Mouse (Mus musculus): ENCODE results near the gene Plekha6.

The Plekha6 gene

DNA sequence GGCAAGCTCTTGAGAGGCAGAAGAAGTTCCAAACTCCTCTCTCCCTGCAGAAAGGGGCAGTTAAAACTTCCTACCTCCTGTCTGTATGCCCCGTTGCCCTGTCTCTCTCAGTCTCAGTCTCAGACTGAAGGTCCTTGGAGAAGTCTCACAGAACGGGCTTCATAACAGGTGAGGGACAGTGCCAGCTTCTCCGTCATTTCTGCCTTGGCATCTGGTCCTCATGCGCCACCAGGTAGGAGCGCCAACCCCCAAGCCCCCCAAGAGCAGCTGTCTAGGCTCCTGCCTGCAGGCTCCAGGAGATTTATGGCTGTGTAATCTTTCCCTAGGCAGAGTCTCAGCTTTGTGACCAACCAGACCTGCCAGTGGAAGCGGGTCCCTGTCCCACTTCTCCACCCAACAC lies 86.8 kb downstream of the Plekha6 start:
- DNase-seq = no peak

DNA sequence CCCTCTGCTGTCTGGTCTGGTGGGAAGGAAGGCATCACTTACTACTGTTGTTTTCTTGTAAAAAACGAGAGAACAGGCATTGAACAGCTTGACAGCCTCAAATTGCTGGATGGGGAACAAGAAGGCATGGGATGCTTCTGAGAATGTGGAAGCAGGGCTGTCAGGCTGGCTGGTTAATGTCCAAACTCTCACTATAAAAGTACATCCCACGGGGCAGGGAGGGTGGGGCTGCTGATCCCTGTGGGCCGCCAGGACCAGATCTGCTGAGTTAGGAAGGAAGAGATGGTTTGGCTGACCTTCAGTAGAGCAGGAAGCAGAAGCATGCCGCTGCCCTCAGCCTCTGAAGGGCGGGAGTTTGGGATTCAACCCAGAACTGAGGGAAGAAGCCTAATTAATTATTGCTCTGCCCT lies 87.6 kb downstream of the Plekha6 start:
- no peak for DNase-seq

- no peak for DNase-seq
Measured at GRCm38 (mm10) chr1:133252251-133252650, 88.2 kb downstream of the Plekha6 start.

DNA sequence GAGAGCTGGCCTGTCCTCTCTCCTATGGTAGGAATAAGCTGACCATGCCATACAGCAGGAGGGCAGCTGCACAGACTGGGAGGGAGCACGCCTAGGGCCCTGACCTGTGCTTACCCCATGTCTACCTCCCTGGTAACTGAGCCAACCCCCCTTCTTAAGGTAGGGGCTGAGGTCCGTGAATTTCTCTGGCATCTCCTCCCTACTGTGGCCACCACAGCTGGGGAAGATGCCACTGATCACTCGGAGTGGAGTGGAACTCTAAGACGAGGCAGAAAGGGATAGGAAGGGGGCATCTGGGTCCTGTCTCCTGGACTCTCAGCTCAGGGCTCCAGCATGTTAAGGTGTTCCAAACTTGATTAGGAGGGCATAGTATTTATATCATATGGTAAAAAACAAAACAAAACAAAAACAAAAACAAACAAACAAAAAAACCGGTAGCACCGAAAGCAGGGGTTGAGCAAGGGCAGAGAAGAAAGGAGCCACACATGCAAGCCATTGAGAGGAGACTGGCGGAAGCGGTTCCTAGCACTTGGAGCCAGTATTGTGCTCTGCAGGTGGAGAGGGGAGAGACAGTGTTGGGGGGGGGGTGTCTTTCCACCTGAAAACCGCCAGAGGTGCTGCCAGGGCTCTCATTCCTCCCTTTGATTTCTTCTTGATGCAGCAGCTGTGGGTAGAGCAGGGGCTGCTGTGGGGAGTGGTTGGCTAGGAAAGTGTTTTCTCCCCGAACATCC lies 89.0 kb downstream of the Plekha6 start:
- DNase-seq = peak; percentile 72

- DNase-seq = no peak
Measured at GRCm38 (mm10) chr1:133253532-133253866, 89.5 kb downstream of the Plekha6 start.

- no peak for DNase-seq
Measured at GRCm38 (mm10) chr1:133254226-133254625, 90.2 kb downstream of the Plekha6 start.

DNA sequence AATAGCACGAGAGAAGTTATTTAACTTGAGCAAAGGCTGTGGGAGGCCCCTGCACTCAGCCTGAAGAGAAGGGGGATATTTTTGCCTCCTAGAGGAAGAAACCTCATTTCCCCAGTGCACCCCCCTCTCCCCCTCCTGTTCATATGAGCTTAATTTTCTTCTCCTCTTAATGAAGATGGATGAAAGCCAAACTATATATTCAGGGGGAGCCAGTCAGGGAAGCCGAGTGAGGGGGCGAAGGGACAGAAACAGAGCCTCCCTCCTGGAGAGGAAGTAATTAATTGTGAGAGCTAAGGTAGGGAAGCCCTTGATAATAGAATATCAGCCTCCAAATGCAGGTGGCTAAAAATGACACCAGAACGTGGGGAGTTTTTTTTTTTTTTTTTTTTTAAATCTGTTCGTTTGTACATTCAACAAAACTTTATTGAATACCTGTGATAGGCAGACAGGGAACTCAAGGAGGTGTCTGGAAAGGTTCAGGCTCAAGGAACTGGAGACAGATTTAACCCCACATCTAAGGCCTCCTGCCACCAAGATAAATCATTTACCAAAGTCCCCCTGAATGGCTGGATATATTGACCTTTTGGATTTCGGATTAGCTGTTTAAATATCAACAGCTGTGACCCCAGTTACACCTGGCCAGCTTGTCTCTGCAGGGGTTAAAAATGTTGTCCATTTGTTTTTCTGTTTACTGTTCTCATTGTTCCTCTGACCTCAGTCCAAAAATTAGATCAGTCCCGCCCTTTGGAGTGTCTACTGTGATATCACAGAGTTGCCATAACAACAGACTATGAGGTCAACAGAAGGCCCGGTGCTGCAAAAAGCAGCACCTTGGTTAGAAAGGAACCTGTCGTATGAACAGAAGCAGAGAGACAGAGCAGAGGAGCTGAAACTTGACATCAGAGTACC lies 91.1 kb downstream of the Plekha6 start:
- no peak for DNase-seq

GRCm38 (mm10) chr1:133255776-133256175 lies 91.8 kb downstream of the Plekha6 start:
- DNase-seq = no peak

GRCm38 (mm10) chr1:133256347-133256746 lies 92.3 kb downstream of the Plekha6 start:
- no peak for DNase-seq

GRCm38 (mm10) chr1:133258694-133259093 lies 94.7 kb downstream of the Plekha6 start:
- no peak for DNase-seq

GRCm38 (mm10) chr1:133262628-133263027 lies 98.6 kb downstream of the Plekha6 start:
- no peak for DNase-seq

DNA sequence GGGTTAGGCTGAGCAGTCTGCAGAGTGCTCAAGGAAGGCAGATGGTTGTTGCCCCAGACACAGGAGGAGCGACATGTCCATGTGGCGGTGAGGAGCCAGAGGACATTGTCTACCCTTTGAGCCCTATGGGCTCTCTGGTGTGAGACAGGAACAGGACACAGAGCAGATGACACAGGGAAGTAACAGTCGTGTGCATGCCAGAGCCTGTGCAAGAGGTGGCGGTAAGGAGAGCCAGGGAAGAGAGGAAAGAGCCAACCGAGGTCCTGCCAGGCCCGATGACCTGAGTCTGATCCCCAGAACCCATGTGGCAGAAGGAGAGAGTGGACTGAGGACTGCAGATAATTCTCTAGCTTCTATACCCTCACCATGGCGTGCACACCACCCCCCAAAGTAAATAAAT lies 99.1 kb downstream of the Plekha6 start:
- no peak for DNase-seq

DNA sequence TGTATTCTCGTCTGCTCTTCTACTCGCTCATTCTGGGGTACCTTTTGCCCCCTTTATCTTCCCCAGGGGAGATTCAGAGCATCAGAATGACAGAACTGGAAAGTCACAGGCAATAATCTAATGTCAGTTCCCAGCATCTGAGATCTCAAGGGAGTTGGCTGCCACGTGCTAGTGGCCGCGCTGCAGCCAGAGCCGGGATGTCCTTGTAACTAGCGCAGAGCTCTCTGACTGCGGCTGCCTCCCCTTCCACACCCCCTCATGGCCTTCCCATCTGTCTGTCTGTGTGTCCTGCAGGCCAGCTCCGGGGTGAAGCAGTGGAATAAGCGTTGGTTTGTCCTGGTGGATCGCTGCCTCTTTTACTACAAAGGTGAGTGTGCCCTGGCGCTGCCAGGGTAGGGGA lies 100.4 kb downstream of the Plekha6 start:
- DNase-seq = no peak

DNA sequence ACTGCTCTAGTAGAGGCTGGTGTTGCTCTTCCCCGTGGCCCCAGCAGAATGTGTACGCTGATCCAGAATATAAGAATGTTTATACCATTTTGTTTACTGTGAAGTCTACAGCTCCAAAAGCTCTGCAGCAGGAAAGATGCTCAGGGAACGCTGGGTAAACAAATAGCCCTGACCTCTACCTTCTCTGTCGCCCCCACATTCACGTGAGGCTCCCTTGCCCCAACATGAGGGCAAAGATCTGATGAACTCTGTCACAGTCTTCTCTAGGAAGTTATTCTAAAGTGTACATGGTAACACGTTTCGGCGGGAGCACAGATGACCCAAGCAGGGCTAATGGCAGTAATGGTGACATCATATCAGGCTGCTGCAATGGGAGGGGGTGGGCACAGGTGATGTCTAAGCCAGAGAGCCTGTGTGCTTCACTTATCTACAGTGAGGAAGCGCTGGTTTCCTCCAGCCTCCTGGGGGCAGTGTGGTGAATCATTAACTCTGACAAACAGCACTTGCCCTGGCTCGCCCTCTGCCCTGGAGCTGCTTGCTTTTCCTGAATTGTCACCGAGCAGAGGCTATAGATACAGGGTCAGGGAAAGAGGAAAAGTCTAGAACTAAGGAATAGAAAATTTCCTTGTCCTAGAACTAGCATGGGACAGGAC lies 101.2 kb downstream of the Plekha6 start:
- DNase-seq = no peak

GRCm38 (mm10) chr1:133267094-133267493 lies 103.1 kb downstream of the Plekha6 start:
- no peak for DNase-seq

- DNase-seq = no peak
Measured at GRCm38 (mm10) chr1:133267813-133268492, 103.9 kb downstream of the Plekha6 start.

GRCm38 (mm10) chr1:133268503-133268902 lies 104.5 kb downstream of the Plekha6 start:
- no peak for DNase-seq

DNA sequence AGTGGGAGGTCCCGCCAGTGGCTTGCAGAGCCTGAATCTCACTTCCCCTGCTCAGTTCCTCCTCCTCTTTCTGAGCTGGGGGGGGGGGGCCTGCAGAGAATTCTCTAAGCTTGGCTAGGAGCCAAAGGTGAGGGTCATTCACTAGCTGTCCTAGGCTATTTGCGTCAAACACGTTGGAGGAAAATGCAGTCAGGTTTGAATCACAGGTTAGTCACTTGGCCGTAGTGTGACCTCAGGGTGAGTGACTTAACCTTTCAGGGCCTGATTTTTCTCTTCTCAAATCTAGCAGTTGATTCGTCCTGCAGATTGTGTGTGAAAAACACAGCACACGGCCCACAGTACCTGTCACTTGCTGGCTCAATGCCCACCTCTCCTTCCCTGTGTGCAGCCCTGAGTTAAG lies 106.3 kb downstream of the Plekha6 start:
- DNase-seq = no peak

DNA sequence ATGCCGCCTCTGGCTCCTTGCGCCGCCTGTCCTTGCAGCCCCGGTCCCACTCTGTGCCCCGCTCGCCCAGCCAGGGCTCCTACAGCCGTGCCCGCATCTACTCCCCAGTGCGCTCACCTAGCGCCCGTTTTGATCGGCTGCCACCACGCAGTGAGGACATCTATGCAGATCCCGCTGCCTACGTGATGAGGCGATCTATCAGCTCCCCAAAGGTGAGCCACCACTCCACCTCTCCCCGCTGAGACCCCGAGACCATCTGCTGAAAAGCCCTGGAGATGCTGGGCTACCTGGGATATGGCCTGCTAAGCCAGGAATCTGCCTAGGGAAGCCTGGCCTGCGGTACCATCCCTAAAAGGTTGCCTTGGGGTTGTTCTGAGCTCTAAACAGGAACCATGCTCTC lies 110.2 kb downstream of the Plekha6 start:
- no peak for DNase-seq

GRCm38 (mm10) chr1:133276983-133277382 lies 113.0 kb downstream of the Plekha6 start:
- DNase-seq = no peak

- DNase-seq = no peak
Measured at GRCm38 (mm10) chr1:133278539-133278938, 114.5 kb downstream of the Plekha6 start.

DNA sequence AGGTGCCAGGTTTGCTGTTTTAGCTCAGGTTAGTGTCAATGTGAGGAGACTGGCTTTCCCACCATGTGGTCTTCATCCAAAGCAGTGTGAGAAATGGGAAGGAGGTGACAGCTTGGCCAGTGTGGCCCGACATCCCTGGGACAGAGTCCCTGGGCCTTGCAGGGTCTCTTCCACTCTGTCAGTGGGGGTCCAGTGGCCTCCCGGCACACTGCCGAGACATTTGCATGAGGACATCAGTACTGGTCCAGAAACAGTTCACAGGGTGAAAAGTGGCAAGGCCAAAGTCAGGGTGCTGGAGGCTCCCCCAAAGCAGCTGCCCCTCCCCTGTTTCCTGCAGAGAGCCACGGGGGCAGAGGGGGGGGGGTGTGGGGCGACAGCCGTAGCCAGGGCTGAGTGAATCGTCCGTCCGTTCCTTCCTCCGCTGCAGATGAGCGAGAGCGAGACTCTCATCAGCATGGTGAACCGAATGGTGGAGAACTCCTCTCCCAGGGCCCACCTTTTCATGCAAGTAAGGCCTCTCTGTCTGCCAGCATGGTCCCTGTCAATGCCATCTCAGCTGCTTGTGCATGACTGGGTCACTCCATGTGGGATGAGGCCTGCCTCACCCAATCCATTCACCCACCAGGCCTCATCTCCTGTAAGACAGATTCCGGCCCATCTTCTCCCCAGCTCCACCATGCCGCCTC lies 115.1 kb downstream of the Plekha6 start:
- no peak for DNase-seq

Measured in thymus, postnatal 14 days (tissue).